Mouse (Mus musculus) heart, embryonic 14.5 days (tissue): Measurements from ENCODE around the gene Acsf3. TPM values are rescaled to one million over a fixed set of nuclear protein-coding genes. Genes with fewer than 3 reads are reported as not detected.

Experiments
- ATAC-seq: fragments of 200-750 bp; cut with Nextera tagmentation; 2 replicates; pipeline ENCODE4 v1.8.0; 2017; ENCODE audit warnings: low read depth, moderate TSS enrichment; ENCODE audit not compliant: insufficient number of reproducible peaks, insufficient read depth, low FRiP score
- H3K27ac ChIP-seq, 2 experiments: fragments of 200-500 bp in 1 of 2; fragments of 300-500 bp in 1 of 2; sonication (generic) in 1 of 2; replicated peaks in 1 of 2; 2 replicates each; pipeline ENCODE4 v1.5.1; 2012 to 2014; ENCODE audit warnings: low read depth in 2 of 2, low read length in 2 of 2, control low read depth in 1 of 2, mild to moderate bottlenecking in 1 of 2, mixed read lengths in 1 of 2; ENCODE audit not compliant: control insufficient read depth in 1 of 2, insufficient read depth in 1 of 2
- H3K27me3 ChIP-seq: fragments of 300-500 bp; sonication (generic); 2 replicates; pipeline ENCODE4 v1.6.1; 2014; ENCODE audit warnings: mild to moderate bottlenecking, low read length, control low read depth; ENCODE audit not compliant: control insufficient read depth, insufficient read depth
- H3K36me3 ChIP-seq: fragments of 300-500 bp; sonication (generic); 2 replicates; pipeline ENCODE4 v1.6.1; 2014; ENCODE audit warnings: mild to moderate bottlenecking, control low read depth, low read length, mixed read lengths; ENCODE audit not compliant: control insufficient read depth, insufficient read depth
- H3K4me1 ChIP-seq, 2 experiments: fragments of 200-500 bp in 1 of 2; fragments of 300-500 bp in 1 of 2; sonication (generic) in 1 of 2; 2 replicates each; pipeline ENCODE4 v1.6.1; 2012 to 2014; ENCODE audit warnings: low read length in 2 of 2, control low read depth in 1 of 2, mixed read lengths in 1 of 2; ENCODE audit not compliant: control insufficient read depth in 2 of 2, insufficient read depth in 2 of 2
- H3K4me2 ChIP-seq: fragments of 300-500 bp; sonication (generic); 2 replicates; pipeline ENCODE4 v1.6.1; 2014; ENCODE audit warnings: mild to moderate bottlenecking, low read length
- H3K4me3 ChIP-seq, 2 experiments: fragments of 200-500 bp in 1 of 2; fragments of 300-500 bp in 1 of 2; sonication (generic) in 1 of 2; 2 replicates each; pipeline ENCODE4 v1.5.1; 2012 to 2014; ENCODE audit warnings: low read length in 2 of 2, mild to moderate bottlenecking in 2 of 2, control low read depth in 1 of 2, low read depth in 1 of 2, moderate library complexity in 1 of 2; ENCODE audit not compliant: control insufficient read depth in 1 of 2, insufficient read depth in 1 of 2
- H3K9ac ChIP-seq: fragments of 300-500 bp; sonication (generic); 2 replicates; pipeline ENCODE4 v1.6.1; 2014; ENCODE audit warnings: mild to moderate bottlenecking, low read length
- H3K9me3 ChIP-seq: fragments of 300-500 bp; sonication (generic); 2 replicates; pipeline ENCODE4 v1.6.1; 2016; ENCODE audit warnings: low read length, control low read depth; ENCODE audit not compliant: control insufficient read depth
- WGBS: fragments of 180-500 bp; shearing (Covaris S2); extraction: QIAGEN DNeasy Blood & Tissue Kit; methylation state at CpG from one replicate; pipeline ENCODE4 v1.1.7; 2014; 5-methylcytosine and 5-hydroxymethylcytosine counted together
- polyA plus RNA-seq: library from polyadenylated mRNA; unstranded; fragments of >200 nt; fragmentation: Nextera tagmentation; extraction: Ambion mirVana; gene quantifications from 2 replicates; pipeline ENCODE4 v1.2.1, GENCODE M21; 2014

The Acsf3 gene
- polyA plus RNA-seq, 1 experiment from 2014 or later = 15.4 TPM

GRCm38 (mm10) chr8:122747825-122748224 is 27.5 kb upstream of the Acsf3 start:
- no peak overlapping the region for H3K9ac ChIP-seq
- WGBS = 80% methylated on average over 1 of the region's 1 CpGs
- H3K36me3 ChIP-seq = no peaks in the 10 kb centered on the region
- H3K4me2 ChIP-seq = no peak overlapping the region
- no peak for ATAC-seq
- H3K9me3 ChIP-seq = no peaks in the 10 kb centered on the region
- H3K4me1 ChIP-seq = no peaks in the 10 kb centered on the region
- no peak overlapping the region for H3K4me3 ChIP-seq
- H3K27ac ChIP-seq = no peak overlapping the region
- H3K27me3 ChIP-seq = peaks cover 74% of the 10 kb centered on the region

GRCm38 (mm10) chr8:122749333-122749958 is 25.8 kb upstream of the Acsf3 start:
- Histone ChIP-seq H3K27me3 (peaks cover 59% of the 10 kb centered on the region), H3K4me1 (no peaks in the 10 kb centered on the region), H3K4me3 (no peak overlapping the region), H3K9ac (no peak overlapping the region), H3K9me3 (no peaks in the 10 kb centered on the region), H3K27ac (no peak overlapping the region), H3K36me3 (no peaks in the 10 kb centered on the region), H3K4me2 (no peak overlapping the region)
- 59% methylated on average over 6 of the region's 6 CpGs for WGBS
- ATAC-seq = no peak

- no peak overlapping the region for H3K27ac ChIP-seq
- ATAC-seq = no peak
- no peak overlapping the region for H3K9ac ChIP-seq
- no peak overlapping the region for H3K4me2 ChIP-seq
- peaks cover 41% of the 10 kb centered on the region for H3K27me3 ChIP-seq
- H3K4me1 ChIP-seq = no peaks in the 10 kb centered on the region
- H3K36me3 ChIP-seq = no peaks in the 10 kb centered on the region
- H3K9me3 ChIP-seq = no peaks in the 10 kb centered on the region
- no peak overlapping the region for H3K4me3 ChIP-seq
- WGBS = 72% methylated on average over 5 of the region's 5 CpGs
Measured at GRCm38 (mm10) chr8:122751342-122751741, 23.9 kb upstream of the Acsf3 start.

GRCm38 (mm10) chr8:122752111-122752721 is 23.1 kb upstream of the Acsf3 start:
- Histone ChIP-seq H3K4me1 (no peaks in the 10 kb centered on the region), H3K36me3 (no peaks in the 10 kb centered on the region), H3K9ac (no peak overlapping the region), H3K4me2 (no peak overlapping the region), H3K4me3 (no peak overlapping the region), H3K9me3 (no peaks in the 10 kb centered on the region), H3K27me3 (peaks cover 32% of the 10 kb centered on the region), H3K27ac (no peak overlapping the region)
- no peak for ATAC-seq
- WGBS = 81% methylated on average over 29 of the region's 29 CpGs

- Histone ChIP-seq H3K9me3 (no peaks in the 10 kb centered on the region), H3K36me3 (no peaks in the 10 kb centered on the region), H3K4me1 (peaks cover 7 to 10% of the 10 kb centered on the region in 2 experiments; a peak in 3 of 4 replicates), H3K4me2 (no peak overlapping the region), H3K9ac (no peak overlapping the region), H3K4me3 (no peak overlapping the region), H3K27ac (no peak overlapping the region), H3K27me3 (peaks cover 7% of the 10 kb centered on the region; the same call in 1 of the 2 replicates)
- ATAC-seq = no peak
Measured at GRCm38 (mm10) chr8:122758597-122758996, 16.7 kb upstream of the Acsf3 start.

- H3K4me1 ChIP-seq = peaks cover 7 to 10% of the 10 kb centered on the region in 2 experiments; a peak in 3 of 4 replicates
- H3K4me3 ChIP-seq = no peak overlapping the region
- H3K27ac ChIP-seq = no peak overlapping the region
- no peak for ATAC-seq
- no peak overlapping the region for H3K9ac ChIP-seq
- no peaks in the 10 kb centered on the region for H3K9me3 ChIP-seq
- H3K4me2 ChIP-seq = no peak overlapping the region
- no peaks in the 10 kb centered on the region for H3K36me3 ChIP-seq
- 69% methylated on average over 7 of the region's 7 CpGs for WGBS
- peaks cover 7% of the 10 kb centered on the region; the same call in 1 of the 2 replicates for H3K27me3 ChIP-seq
Measured at GRCm38 (mm10) chr8:122760116-122760515, 15.2 kb upstream of the Acsf3 start.

GRCm38 (mm10) chr8:122761109-122761508 is 14.2 kb upstream of the Acsf3 start:
- Histone ChIP-seq H3K36me3 (no peaks in the 10 kb centered on the region), H3K9me3 (no peaks in the 10 kb centered on the region), H3K27me3 (peaks cover 7% of the 10 kb centered on the region; the same call in 1 of the 2 replicates), H3K9ac (no peak overlapping the region), H3K27ac (no peak overlapping the region), H3K4me1 (peaks cover 7 to 10% of the 10 kb centered on the region in 2 experiments; a peak in 3 of 4 replicates), H3K4me3 (no peak overlapping the region), H3K4me2 (no peak overlapping the region)
- ATAC-seq = no peak
- WGBS = 62% methylated on average over 6 of the region's 6 CpGs
